Mouse (Mus musculus): ENCODE results near the gene Cpne4. TPM values are rescaled to one million over a fixed set of nuclear protein-coding genes. Genes with fewer than 3 reads are reported as not detected.

The Cpne4 gene
- polyA plus RNA-seq (2015; fragmentation: Illumina TruSeq; extraction: RNeasy Lipid Tissue Mini Kit (QIAGEN cat#74804); ENCODE audit: low read depth, low replicate concordance) = 52.4 TPM

GRCm38 (mm10) chr9:104546986-104547385 is at the start of gene Cpne4:
Gene Cpne4 (plus strand): TSS chr9:104547286.

GRCm38 (mm10) chr9:105053147-105053557 is 506.1 kb downstream of the Cpne4 start, which contains the start of gene Mrpl3:
Gene Mrpl3 (plus strand): TSS chr9:105053239.

Other genes starting within 250 kb of the Cpne4 start
- 0.15 TPM for gene Acpp, start 209.5 kb upstream of the Cpne4 start, polyA plus RNA-seq (2015; fragmentation: Illumina TruSeq; extraction: RNeasy Lipid Tissue Mini Kit (QIAGEN cat#74804); ENCODE audit: low read depth, low replicate concordance)